In genomic region chr13:60176136-60176775, GRCm38 (mm10) we compare ENCODE assay signal across 8 mouse cellular contexts. TPM values are rescaled to one million over a fixed set of nuclear protein-coding genes. Genes with fewer than 3 reads are reported as not detected.
DNase-seq lines count a peak whose midpoint lies in the region; ATAC-seq and TF ChIP-seq lines count a peak whose summit lies in the region.
"Had no signal": no experiment of that assay in that cellular context is flagged by ENCODE, and none has a peak within 500 bp of the region (broad histone marks: within the 10 kb centered on the region; RNA-seq: fewer than 3 reads in every experiment).

No protein-coding gene starts in this region.

- H3K9ac ChIP-seq in hindbrain, embryonic 14.5 days: peak overlapping the region; percentile 89
- peak overlapping the region; percentile 98 for H3K9ac ChIP-seq in midbrain, embryonic 12.5 days (replicated peaks)
- peak overlapping the region; percentile 99 for H3K9ac ChIP-seq in stomach, embryonic 14.5 days (replicated peaks; ENCODE audit: low read depth, low read length)

- H3K4me3 ChIP-seq in hindbrain, embryonic 14.5 days (replicated peaks; ENCODE audit: low read length): peak overlapping the region; percentile 80
- peak overlapping the region; percentile 80 for H3K4me3 ChIP-seq in midbrain, embryonic 12.5 days
- H3K4me3 ChIP-seq in stomach, embryonic 14.5 days (ENCODE audit: low read depth, low read length): peak overlapping the region; percentile 85

- no peaks in the 10 kb centered on the region for H3K27me3 ChIP-seq in Patski
- H3K27me3 ChIP-seq in hindbrain, embryonic 14.5 days (ENCODE audit: control insufficient read depth, insufficient read depth, low read length): no peaks in the 10 kb centered on the region
- H3K27me3 ChIP-seq in midbrain, embryonic 12.5 days: peaks cover 21% of the 10 kb centered on the region
- no peaks in the 10 kb centered on the region for H3K27me3 ChIP-seq in stomach, embryonic 14.5 days (ENCODE audit: control insufficient read depth, insufficient read depth, low read length)

- H3K4me1 ChIP-seq in hindbrain, embryonic 14.5 days (replicated peaks; ENCODE audit: control insufficient read depth, insufficient read depth, low read length): peaks cover 27% of the 10 kb centered on the region
- H3K4me1 ChIP-seq in midbrain, embryonic 12.5 days: peaks cover 40% of the 10 kb centered on the region
- peaks cover 10% of the 10 kb centered on the region for H3K4me1 ChIP-seq in stomach, embryonic 14.5 days (ENCODE audit: control insufficient read depth, insufficient read depth, low read length)

- peak; percentile 0 for ATAC-seq in Patski
- peak; percentile 66 for ATAC-seq in hindbrain, embryonic 14.5 days (ENCODE audit: low FRiP score)
- peak; percentile 9 for ATAC-seq in midbrain, embryonic 12.5 days (ENCODE audit: low FRiP score, low read depth)
- ATAC-seq in stomach, embryonic 14.5 days (ENCODE audit: insufficient number of reproducible peaks, insufficient read depth, low FRiP score, low read depth): no peak

- under 1% methylated on average over 81 of the region's 82 CpGs for WGBS in hindbrain, embryonic 14.5 days
- WGBS in midbrain, embryonic 12.5 days: under 1% methylated on average over 69 of the region's 82 CpGs
- 1% methylated on average over 81 of the region's 82 CpGs for WGBS in stomach, embryonic 14.5 days

- POLR2A ChIA-PET in Patski (lab: Charles Lee): interaction anchor here (0.7 to 4.0 kb wide), 21 partner anchors 65 to 289 kb away, joined by 3 to 33 read pairs (median 4); no protein-coding TSS in a partner anchor

- peak overlapping the region; percentile 93 for H3K27ac ChIP-seq in hindbrain, embryonic 14.5 days
- peak overlapping the region; percentile 99 for H3K27ac ChIP-seq in midbrain, embryonic 12.5 days (replicated peaks)
- H3K27ac ChIP-seq in stomach, embryonic 14.5 days (ENCODE audit: low read length): peak overlapping the region; percentile 99

- no peak for DNase-seq in Patski (ENCODE audit: low read depth, low spot score)
- DNase-seq in brain, adult 2 months (ENCODE audit: low read depth, low spot score): peak; percentile 74
- peak; percentile 36 to 57 for DNase-seq in frontal cortex, postnatal 25 days (ENCODE audit: low spot score in 2 of 2)
- peak; percentile 77 for DNase-seq in hindbrain, embryonic 14.5 days (ENCODE audit: low spot score)
- DNase-seq in left cerebral cortex, postnatal 25 days (ENCODE audit: low spot score in 2 of 2): peak; percentile 72 to 82

- peak overlapping the region; percentile 94 for H3K4me2 ChIP-seq in hindbrain, embryonic 14.5 days (replicated peaks)
- peak overlapping the region; percentile 79 for H3K4me2 ChIP-seq in midbrain, embryonic 12.5 days (replicated peaks)
- H3K4me2 ChIP-seq in stomach, embryonic 14.5 days (replicated peaks; ENCODE audit: low read depth, low read length): peak overlapping the region; percentile 49

- TF ChIP-seq CTCF in Patski (IDR thresholded peaks at IDR 0.05): no peak

- no peaks in the 10 kb centered on the region for H3K9me3 ChIP-seq in hindbrain, embryonic 14.5 days (ENCODE audit: control insufficient read depth, low read length)
- H3K9me3 ChIP-seq in midbrain, embryonic 12.5 days: no peaks in the 10 kb centered on the region
- H3K9me3 ChIP-seq in stomach, embryonic 14.5 days (ENCODE audit: control insufficient read depth, low read depth, low read length): no peaks in the 10 kb centered on the region

- in situ Hi-C loops in Patski (cut with MboI; ENCODE audit: low pct_unique_long_range_greater_than_20kb): loop anchor here (5.0 to 25.0 kb wide), 2 partner anchors 291 to 561 kb away; no protein-coding TSS in a partner anchor

- no peaks in the 10 kb centered on the region for H3K36me3 ChIP-seq in hindbrain, embryonic 14.5 days (replicated peaks; ENCODE audit: control insufficient read depth, insufficient read depth)
- H3K36me3 ChIP-seq in midbrain, embryonic 12.5 days: no peaks in the 10 kb centered on the region
- H3K36me3 ChIP-seq in stomach, embryonic 14.5 days (ENCODE audit: control insufficient read depth, insufficient read depth, low read length): no peaks in the 10 kb centered on the region; the same call in 1 of the 2 replicates

- CTCF ChIA-PET in Patski (lab: Charles Lee): interaction anchor here (1.4 kb wide), 1 partner anchor 233 kb away, joined by 5 read pairs; no protein-coding TSS in a partner anchor

- intact Hi-C loops in left cerebral cortex, postnatal 25 days (cut with DNase I): loop anchor here (5.0 kb wide), 7 partner anchors 129 to 334 kb away; no protein-coding TSS in a partner anchor

RNA-seq across cellular contexts. Expression of gene Gas1, which starts 0.9 kb away (rescaled TPM):
- 578 TPM for polyA plus RNA-seq in Patski (2021)
- 19.3 and 26.0 TPM in 2 replicates for polyA plus RNA-seq in hindbrain, embryonic 14.5 days (2014; fragmentation: Nextera tagmentation; extraction: Ambion mirVana)
- 10 to 100 TPM in 1 of 2 experiments, 1 to 10 TPM in 1; 9.6 to 10.4 TPM for total RNA-seq in left cerebral cortex, postnatal 25 days (2021)
- 121 and 123 TPM in 2 replicates for polyA plus RNA-seq in midbrain, embryonic 12.5 days (2016; fragmentation: Nextera tagmentation; extraction: Ambion mirVana)
- polyA plus RNA-seq in stomach, embryonic 14.5 days (2014; fragmentation: Nextera tagmentation; extraction: Ambion mirVana): 82.3 and 109 TPM in 2 replicates
- total RNA-seq: hematopoietic stem cell, adult 5-6 weeks had no signal
